Mouse (Mus musculus): Measurements from ENCODE around the gene Cbx5.

Cbx5 gene

GRCm38 (mm10) chr15:103172537-103172936 is 67.1 kb downstream of the Cbx5 start:
- DNase-seq = peak; percentile 86 to 91

GRCm38 (mm10) chr15:103171276-103171675 is 68.3 kb downstream of the Cbx5 start:
- DNase-seq = peak; percentile 89 to 92

GRCm38 (mm10) chr15:103170316-103170679 is 69.3 kb downstream of the Cbx5 start:
- DNase-seq = peak; percentile 54 to 63

- DNase-seq = peak; percentile 58 to 66
Measured at GRCm38 (mm10) chr15:103169612-103170315, 69.9 kb downstream of the Cbx5 start.

- peak; percentile 80 to 85 for DNase-seq
Measured at GRCm38 (mm10) chr15:103168801-103169611, 70.6 kb downstream of the Cbx5 start.

- peak; percentile 26 to 52 for DNase-seq
Measured at GRCm38 (mm10) chr15:103167786-103168185, 71.8 kb downstream of the Cbx5 start.

GRCm38 (mm10) chr15:103167042-103167615 is 72.5 kb downstream of the Cbx5 start, which contains the start of gene Smug1:
Smug1 (minus strand) TSS chr15:103167092.
- no peak for DNase-seq

- DNase-seq = no peak
Measured at GRCm38 (mm10) chr15:103165924-103166323, 73.7 kb downstream of the Cbx5 start.

GRCm38 (mm10) chr15:103165379-103165778 is 74.2 kb downstream of the Cbx5 start:
- peak; percentile 94 to 95 for DNase-seq

- DNase-seq = peak; percentile 92 to 94
Measured at GRCm38 (mm10) chr15:103163182-103163919, 76.3 kb downstream of the Cbx5 start.

- no peak for DNase-seq
Measured at GRCm38 (mm10) chr15:103157585-103157984, 82.0 kb downstream of the Cbx5 start.

GRCm38 (mm10) chr15:103156890-103157289 is 82.7 kb downstream of the Cbx5 start:
- no peak for DNase-seq

- peak; percentile 38 to 61 for DNase-seq
Measured at GRCm38 (mm10) chr15:103155366-103156321, 84.0 kb downstream of the Cbx5 start.

- DNase-seq = no peak
Measured at GRCm38 (mm10) chr15:103152890-103153610, 86.6 kb downstream of the Cbx5 start.

- DNase-seq = no peak
Measured at GRCm38 (mm10) chr15:103152371-103152770, 87.2 kb downstream of the Cbx5 start.

GRCm38 (mm10) chr15:103147779-103148178 is 91.8 kb downstream of the Cbx5 start:
- no peak for DNase-seq

GRCm38 (mm10) chr15:103147422-103147690 is 92.3 kb downstream of the Cbx5 start:
- DNase-seq = no peak

GRCm38 (mm10) chr15:103146627-103147421 is 92.8 kb downstream of the Cbx5 start:
- peak; percentile 65 to 75 for DNase-seq

- no peak for DNase-seq
Measured at GRCm38 (mm10) chr15:103145635-103146299, 93.8 kb downstream of the Cbx5 start.

GRCm38 (mm10) chr15:103144176-103144575 is 95.4 kb downstream of the Cbx5 start:
- DNase-seq = no peak

Measured in kidney, postnatal 4 days (tissue).